Mouse (Mus musculus): ENCODE results near the gene Asna1. TPM values are rescaled to one million over a fixed set of nuclear protein-coding genes. Genes with fewer than 3 reads are reported as not detected.

Gene Asna1
- total RNA-seq, 2 experiments from 2014 or later = 108 to 115 TPM

- no peak for DNase-seq (ENCODE audit: low spot score in 2 of 2)
These were observed 48.2 kb downstream of the Asna1 start for GRCm38 (mm10) chr8:84976763-84977434.

GRCm38 (mm10) chr8:84976031-84976762 is 48.9 kb downstream of the Asna1 start:
- DNase-seq (ENCODE audit: low spot score in 2 of 2) = peak; percentile 94 to 97

- peak in 1 of 2 experiments; percentile 74 for DNase-seq (ENCODE audit: low spot score in 2 of 2)
These were observed 49.6 kb downstream of the Asna1 start for GRCm38 (mm10) chr8:84975434-84975833.

GRCm38 (mm10) chr8:84974543-84975142 is 50.4 kb downstream of the Asna1 start:
- DNase-seq (ENCODE audit: low spot score in 2 of 2) = no peak

GRCm38 (mm10) chr8:84973803-84974542 is 51.1 kb downstream of the Asna1 start:
- DNase-seq (ENCODE audit: low spot score in 2 of 2) = peak in 1 of 2 experiments; percentile 79

GRCm38 (mm10) chr8:84973079-84973478 is 52.0 kb downstream of the Asna1 start:
- no peak for DNase-seq (ENCODE audit: low spot score in 2 of 2)

- no peak for DNase-seq (ENCODE audit: low spot score in 2 of 2)
These were observed 54.2 kb downstream of the Asna1 start for GRCm38 (mm10) chr8:84970913-84971312.

GRCm38 (mm10) chr8:84970135-84970790 is 54.8 kb downstream of the Asna1 start:
- DNase-seq (ENCODE audit: low spot score in 2 of 2) = no peak

- DNase-seq (ENCODE audit: low spot score in 2 of 2) = peak; percentile 68 to 79
These were observed 55.6 kb downstream of the Asna1 start, which contains the start of the genes Gm49661, Prdx2 and Rnaseh2a for GRCm38 (mm10) chr8:84969241-84970134. Gene Gm49661 (minus strand): TSS chr8:84969433. Gene Prdx2 (plus strand): TSS chr8:84969587. Gene Rnaseh2a (minus strand): TSS chr8:84969767.

- DNase-seq (ENCODE audit: low spot score in 2 of 2) = no peak
These were observed 56.4 kb downstream of the Asna1 start for GRCm38 (mm10) chr8:84968650-84969049.

Small RNA genes within 50 kb of the gene (microRNA-seq; reads per million reads assigned to microRNA genes)
- gene Mir7070 = 9.1 to 10.9 reads per million in 2 experiments

Other genes with a start within 250 kb of the Asna1 start
- gene Nfix, start 224.9 kb downstream of the Asna1 start, total RNA-seq (2021) = 100 to 1,000 TPM; 519 to 562 TPM
- 1 to 10 TPM; 7.4 to 8.6 TPM for gene Dand5, start 202.5 kb downstream of the Asna1 start, total RNA-seq (2021)
- 10 to 100 TPM; 19.4 to 20.4 TPM for gene Gadd45gip1, start 193.8 kb downstream of the Asna1 start, total RNA-seq (2021)
- 10 to 100 TPM; 59.4 to 64.8 TPM for gene Rad23a, start 184.6 kb downstream of the Asna1 start, total RNA-seq (2021)
- 100 to 1,000 TPM; 453 to 590 TPM for gene Calr, start 178.3 kb downstream of the Asna1 start, total RNA-seq (2021)
- gene Farsa, start 168.3 kb downstream of the Asna1 start, total RNA-seq (2021) = 10 to 100 TPM; 55.3 to 58.4 TPM
- 10 to 100 TPM; 21.4 to 24.5 TPM for gene Syce2, start 153.2 kb downstream of the Asna1 start, total RNA-seq (2021)
- 10 to 100 TPM; 35.0 to 35.6 TPM for gene Gcdh, start 131.4 kb downstream of the Asna1 start, total RNA-seq (2021)
- not detected for gene Klf1, start 123.4 kb downstream of the Asna1 start, total RNA-seq (2021)
- 1 to 10 TPM; 4.0 TPM for gene Dnase2a, start 116.7 kb downstream of the Asna1 start, total RNA-seq (2021)
- gene Mast1, start 87.9 kb downstream of the Asna1 start, total RNA-seq (2021) = 100 to 1,000 TPM; 127 to 140 TPM
- gene Rtbdn, start 78.3 kb downstream of the Asna1 start, total RNA-seq (2021) = 1 to 10 TPM; 1.5 to 1.8 TPM
- gene Gm49661, start 55.8 kb downstream of the Asna1 start, total RNA-seq (2021) = not detected
- 100 to 1,000 TPM; 417 to 431 TPM for gene Prdx2, start 55.7 kb downstream of the Asna1 start, total RNA-seq (2021)
- gene Rnaseh2a, start 55.5 kb downstream of the Asna1 start, total RNA-seq (2021) = 10 to 100 TPM; 34.3 to 34.4 TPM
- gene Junb, start 46.6 kb downstream of the Asna1 start, total RNA-seq (2021) = 10 to 100 TPM; 45.5 to 54.7 TPM
- gene Hook2, start 34.7 kb downstream of the Asna1 start, total RNA-seq (2021) = 1 to 10 TPM; 7.6 to 9.0 TPM
- not detected for gene Best2, start 10.8 kb downstream of the Asna1 start, total RNA-seq (2021)
- gene Trir, start 1.5 kb upstream of the Asna1 start, total RNA-seq (2021) = 100 to 1,000 TPM; 136 to 150 TPM
- gene Tnpo2, start 11.6 kb upstream of the Asna1 start, total RNA-seq (2021) = 100 to 1,000 TPM; 150 to 152 TPM
- 10 to 100 TPM; 36.2 to 41.4 TPM for gene Fbxw9, start 34.8 kb upstream of the Asna1 start, total RNA-seq (2021)
- not detected for gene Gm5741, start 42.7 kb upstream of the Asna1 start, total RNA-seq (2021)
- 10 to 100 TPM; 63.8 to 67.4 TPM for gene Dhps, start 46.5 kb upstream of the Asna1 start, total RNA-seq (2021)
- gene Wdr83os, start 55.5 kb upstream of the Asna1 start, total RNA-seq (2021) = 10 to 100 TPM; 57.5 to 61.5 TPM
- gene Wdr83, start 56.0 kb upstream of the Asna1 start, total RNA-seq (2021) = 10 to 100 TPM; 26.3 to 34.6 TPM
- 10 to 100 TPM; 39.6 to 42.7 TPM for gene Man2b1, start 58.0 kb upstream of the Asna1 start, total RNA-seq (2021)
- gene Zfp791, start 97.8 kb upstream of the Asna1 start, total RNA-seq (2021) = 1 to 10 TPM; 5.6 to 5.8 TPM
- gene Cks1brt, start 126.6 kb upstream of the Asna1 start, total RNA-seq (2021) = not detected
- not detected for gene Olfr371, start 200.7 kb upstream of the Asna1 start, total RNA-seq (2021)

Data from layer of hippocampus, postnatal 14 days (tissue).